Mouse (Mus musculus): ENCODE results near the gene Med25.

Gene Med25

GRCm38 (mm10) chr7:44863982-44864494 lies 28.5 kb downstream of the Med25 start:
- DNase-seq (ENCODE audit: low read depth, low spot score), result no peak

- no peak for DNase-seq (ENCODE audit: low read depth, low spot score)
Measured at GRCm38 (mm10) chr7:44863210-44863609, 29.3 kb downstream of the Med25 start.

GRCm38 (mm10) chr7:44862434-44862833 lies 30.1 kb downstream of the Med25 start:
- DNase-seq (ENCODE audit: low read depth, low spot score), result no peak

- no peak for DNase-seq (ENCODE audit: low read depth, low spot score)
Measured at GRCm38 (mm10) chr7:44861429-44861816, 31.1 kb downstream of the Med25 start.

DNA sequence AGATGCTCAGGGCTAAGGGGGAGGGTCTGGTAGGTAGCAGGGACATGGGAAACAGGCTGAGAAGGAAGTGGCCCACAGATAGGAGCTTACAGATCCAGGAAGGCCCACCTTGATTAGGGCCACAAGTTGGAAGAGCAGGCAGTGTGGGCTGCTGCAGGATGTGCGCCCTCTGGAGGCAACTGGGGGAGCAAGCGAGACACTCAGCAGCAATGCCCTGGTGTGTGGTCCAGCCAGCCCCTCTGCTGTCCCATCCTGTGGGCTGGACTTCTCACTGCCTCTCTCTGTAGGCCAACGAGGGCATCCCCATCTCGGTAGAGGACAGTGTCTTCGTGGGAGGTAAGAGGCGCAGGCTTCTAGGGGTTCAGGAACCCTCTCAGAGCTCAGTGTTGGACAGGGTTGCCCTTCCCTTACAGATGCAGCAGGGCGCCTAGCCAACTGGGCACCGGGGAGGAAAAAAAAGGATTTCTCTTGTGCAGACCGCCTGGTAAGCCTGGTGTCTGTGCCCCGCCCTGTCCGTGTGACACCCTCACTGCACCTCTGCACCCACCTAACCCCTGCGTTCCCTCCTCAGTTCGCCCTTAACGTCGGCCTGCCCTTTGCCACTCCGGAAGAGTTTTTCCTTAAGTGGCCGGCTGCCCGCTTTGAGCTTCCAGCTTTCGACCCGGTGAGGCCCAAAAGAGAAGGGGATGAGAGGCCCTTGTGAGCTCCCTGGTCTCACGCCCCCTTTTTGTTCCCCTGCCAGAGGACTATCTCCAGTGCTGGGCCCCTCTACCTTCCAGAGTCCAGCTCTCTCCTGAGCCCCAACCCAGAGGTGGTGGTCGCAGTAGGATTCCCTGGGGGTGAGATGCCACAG lies 31.7 kb downstream of the Med25 start:
- peak; percentile 66 for DNase-seq (ENCODE audit: low read depth, low spot score)

DNA sequence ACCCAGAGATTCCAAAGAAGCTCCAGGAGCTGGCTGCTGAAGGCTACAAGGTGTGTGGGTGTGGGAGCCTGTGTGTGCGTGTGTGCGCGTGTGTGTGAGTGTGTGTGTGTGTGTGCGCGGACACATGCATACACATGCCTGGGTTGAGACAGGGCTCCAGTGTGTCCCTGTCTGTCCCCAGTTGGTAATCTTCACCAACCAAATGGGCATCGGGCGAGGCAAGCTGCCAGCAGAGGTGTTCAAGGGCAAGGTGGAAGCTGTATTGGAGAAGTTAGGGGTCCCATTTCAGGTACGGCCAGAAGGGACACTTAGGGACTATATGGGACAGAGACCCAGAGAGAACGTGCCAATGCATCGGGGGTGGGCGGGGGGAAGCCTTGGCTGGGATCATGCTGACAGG lies 32.6 kb downstream of the Med25 start:
- DNase-seq (ENCODE audit: low read depth, low spot score), result no peak

DNA sequence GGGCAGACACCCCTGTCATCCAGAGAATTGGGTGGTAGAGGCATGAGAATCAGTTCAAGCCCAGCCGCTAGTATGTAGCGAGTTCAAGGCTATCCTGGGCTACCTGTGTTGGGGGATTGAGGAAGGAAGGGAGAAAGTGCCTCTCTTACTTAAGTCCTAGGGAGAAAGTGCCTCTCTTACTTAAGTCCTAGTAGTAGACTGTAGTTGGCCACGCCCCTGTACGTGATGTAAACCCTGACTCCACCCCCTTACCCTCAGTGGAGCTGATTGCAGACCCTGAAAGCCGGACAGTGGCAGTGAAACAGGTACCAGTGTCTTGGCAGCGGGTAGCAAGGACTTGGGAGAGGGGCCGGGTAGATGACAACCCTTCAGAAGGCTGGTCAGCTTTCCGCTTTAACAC lies 34.6 kb downstream of the Med25 start:
- DNase-seq (ENCODE audit: low read depth, low spot score), result peak; percentile 88

DNA sequence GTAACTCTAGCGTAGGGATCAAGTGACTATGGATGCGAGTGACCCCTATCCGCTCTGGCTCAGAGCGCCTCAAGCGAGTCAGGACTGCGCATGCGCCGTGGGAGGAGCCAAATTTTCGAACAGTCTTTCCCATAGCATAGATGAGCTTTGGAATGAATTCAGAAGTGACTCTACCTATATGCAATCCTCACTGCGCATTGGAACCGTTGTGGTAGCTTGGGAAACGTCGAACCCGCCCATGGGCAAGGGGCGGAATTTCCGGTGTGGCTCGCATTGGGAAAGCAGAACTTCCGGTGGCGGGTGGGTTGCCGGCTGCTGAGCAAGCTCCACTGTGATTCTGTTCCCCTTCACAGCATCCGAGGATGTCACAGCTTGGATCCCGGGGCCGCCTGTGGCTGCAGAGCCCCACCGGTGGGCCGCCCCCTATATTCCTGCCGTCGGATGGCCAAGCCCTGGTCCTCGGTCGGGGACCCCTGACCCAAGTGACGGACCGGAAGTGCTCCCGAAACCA lies 35.4 kb downstream of the Med25 start, which contains the start of gene Pnkp:
Pnkp (plus strand) TSS at position 98 of the 511 bp plus-strand sequence.
- DNase-seq (ENCODE audit: low read depth, low spot score), result peak; percentile 93

DNA sequence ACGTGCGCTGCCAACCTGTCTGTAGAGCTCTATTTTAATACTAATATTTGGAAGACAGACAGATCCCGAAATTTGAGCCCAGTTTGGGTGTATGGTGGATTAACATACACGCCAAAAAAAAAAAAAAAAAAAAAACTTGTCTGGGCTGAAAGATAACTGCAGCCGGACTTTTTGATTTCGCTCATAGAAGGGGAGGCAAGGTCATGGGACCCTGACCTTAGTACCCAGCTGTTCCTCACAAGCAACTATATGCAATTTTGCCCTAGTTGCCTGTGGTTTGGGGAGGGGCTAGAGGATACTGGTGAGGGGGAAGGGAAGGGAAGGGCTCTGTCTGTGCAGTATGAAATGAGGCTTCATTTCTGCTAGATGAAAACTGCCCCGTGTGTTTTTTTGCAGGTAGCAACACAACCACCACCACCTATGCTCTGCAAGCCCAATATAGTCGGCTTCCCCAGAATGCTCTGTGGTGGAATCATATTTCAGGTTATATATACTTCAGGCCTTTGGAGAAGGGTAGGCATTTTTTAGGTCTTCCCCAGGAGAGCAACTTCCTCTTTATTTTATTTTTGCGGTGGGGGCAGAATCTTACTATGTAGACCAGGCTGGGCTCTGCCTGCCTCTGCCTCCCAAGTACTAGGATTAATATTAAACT lies 36.1 kb downstream of the Med25 start:
- DNase-seq (ENCODE audit: low read depth, low spot score), result no peak

GRCm38 (mm10) chr7:44855036-44855435 lies 37.5 kb downstream of the Med25 start:
- no peak for DNase-seq (ENCODE audit: low read depth, low spot score)

GRCm38 (mm10) chr7:44854356-44855031 lies 38.0 kb downstream of the Med25 start:
- DNase-seq (ENCODE audit: low read depth, low spot score), result peak; percentile 90

DNA sequence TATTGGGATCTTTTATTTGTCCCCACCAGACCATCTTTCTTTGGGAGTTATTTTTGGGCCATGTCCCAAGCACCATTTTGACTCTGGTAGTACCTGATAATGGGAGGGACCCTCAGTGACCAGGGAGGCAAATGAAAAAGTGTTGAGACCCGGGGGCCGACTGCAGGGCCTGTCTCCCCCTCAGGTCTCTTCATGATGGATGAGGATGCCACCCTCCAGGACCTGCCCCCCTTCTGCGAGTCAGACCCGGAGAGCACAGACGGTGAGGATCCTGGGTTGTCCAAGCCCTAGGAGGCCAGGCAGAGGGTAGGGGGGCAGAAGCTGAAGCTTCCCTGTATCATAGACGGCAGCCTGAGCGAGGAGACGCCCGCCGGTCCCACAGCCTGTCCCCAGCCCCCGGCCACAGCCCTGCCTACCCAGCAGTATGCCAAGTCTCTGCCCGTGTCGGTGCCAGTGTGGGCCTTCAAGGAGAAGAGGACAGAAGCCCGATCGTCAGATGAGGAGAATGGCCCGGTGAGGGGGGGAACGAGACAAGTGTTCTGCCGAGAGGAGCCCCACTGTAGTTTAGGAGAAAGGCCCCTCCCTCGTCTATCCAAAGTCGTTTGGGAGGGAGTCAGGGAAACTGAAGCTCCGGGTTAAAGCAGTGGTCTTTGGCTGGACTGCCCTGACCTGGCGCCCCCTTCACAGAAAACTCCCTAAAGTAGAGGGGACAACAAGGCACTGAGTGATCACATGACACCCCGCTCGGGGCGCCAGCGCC lies 38.7 kb downstream of the Med25 start:
- no peak for DNase-seq (ENCODE audit: low read depth, low spot score)

DNA sequence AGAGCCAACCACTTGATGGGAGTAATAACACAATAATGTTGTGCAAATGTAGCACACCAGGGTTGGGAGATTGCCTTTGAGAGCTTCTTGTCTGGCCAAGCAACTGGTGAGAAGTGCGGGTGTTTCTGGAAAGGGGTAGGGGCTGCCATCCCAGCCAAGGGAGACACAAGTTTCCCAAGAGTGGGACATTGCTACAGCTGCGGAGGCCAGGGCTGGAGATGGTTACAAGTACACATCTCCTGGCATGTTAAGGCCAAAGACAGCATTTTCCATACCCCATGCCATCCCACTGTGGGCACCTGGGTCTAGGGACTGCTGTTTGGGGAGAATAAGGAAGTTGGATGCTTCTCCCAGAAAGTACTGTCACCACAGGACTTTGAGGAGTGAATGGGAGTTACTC lies 39.4 kb downstream of the Med25 start:
- no peak for DNase-seq (ENCODE audit: low read depth, low spot score)

DNA sequence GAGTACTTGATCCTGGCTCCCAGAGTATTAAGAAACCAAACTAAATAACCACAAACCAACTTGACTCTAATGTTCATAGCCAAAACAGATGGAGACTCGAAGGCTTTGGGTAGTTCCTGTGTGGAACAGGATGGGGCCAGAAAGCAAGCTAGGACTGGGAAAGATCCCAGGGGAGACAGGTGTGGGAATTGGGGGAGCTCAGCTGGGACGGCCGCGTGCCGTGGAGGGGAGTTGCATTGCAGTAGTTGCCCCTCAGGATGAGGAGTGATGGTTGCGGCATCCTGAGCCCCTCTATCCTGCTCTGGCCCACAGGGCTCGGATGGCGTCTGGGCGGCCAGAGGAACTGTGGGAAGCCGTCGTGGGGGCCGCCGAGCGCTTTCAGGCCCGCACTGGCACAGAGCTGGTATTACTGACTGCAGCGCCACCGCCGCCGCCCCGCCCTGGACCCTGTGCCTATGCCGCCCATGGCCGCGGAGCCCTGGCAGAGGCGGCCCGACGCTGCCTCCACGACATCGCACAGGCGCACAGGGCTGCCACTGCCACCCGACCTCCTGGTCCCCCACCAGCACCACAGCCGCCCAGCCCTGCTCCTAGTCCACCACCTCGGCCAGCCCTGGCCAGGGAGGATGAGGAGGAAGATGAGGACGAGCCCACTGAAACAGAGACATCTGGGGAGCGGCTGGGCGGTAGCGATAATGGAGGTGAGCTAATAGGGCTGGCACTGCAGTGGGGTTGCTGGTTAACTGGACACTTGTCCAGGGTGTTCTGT lies 40.1 kb downstream of the Med25 start:
- DNase-seq (ENCODE audit: low read depth, low spot score), result no peak

GRCm38 (mm10) chr7:44851625-44852234 lies 40.8 kb downstream of the Med25 start:
- no peak for DNase-seq (ENCODE audit: low read depth, low spot score)

- no peak for DNase-seq (ENCODE audit: low read depth, low spot score)
Measured at GRCm38 (mm10) chr7:44850789-44851624, 41.5 kb downstream of the Med25 start.

DNA sequence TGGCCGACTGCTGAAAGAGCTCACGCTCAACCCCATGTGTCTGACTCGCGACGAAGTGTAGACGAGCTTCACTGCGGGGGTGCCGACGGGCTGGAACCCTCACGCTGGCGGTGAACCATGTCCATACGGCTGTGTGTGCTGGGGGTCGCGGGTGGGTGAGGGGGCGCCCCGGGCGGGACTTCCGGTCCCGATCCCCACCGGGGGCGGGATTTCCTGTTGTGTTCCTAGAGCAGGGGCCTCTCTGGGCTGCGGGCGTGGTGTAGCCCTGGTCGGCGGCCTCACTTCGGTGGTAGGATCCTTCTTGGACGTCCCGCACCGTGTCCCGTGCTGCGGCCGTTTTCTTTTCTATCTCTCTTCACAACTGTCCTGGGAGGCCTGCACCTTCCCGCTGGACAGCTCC lies 42.4 kb downstream of the Med25 start:
- peak; percentile 82 for DNase-seq (ENCODE audit: low read depth, low spot score)

DNA sequence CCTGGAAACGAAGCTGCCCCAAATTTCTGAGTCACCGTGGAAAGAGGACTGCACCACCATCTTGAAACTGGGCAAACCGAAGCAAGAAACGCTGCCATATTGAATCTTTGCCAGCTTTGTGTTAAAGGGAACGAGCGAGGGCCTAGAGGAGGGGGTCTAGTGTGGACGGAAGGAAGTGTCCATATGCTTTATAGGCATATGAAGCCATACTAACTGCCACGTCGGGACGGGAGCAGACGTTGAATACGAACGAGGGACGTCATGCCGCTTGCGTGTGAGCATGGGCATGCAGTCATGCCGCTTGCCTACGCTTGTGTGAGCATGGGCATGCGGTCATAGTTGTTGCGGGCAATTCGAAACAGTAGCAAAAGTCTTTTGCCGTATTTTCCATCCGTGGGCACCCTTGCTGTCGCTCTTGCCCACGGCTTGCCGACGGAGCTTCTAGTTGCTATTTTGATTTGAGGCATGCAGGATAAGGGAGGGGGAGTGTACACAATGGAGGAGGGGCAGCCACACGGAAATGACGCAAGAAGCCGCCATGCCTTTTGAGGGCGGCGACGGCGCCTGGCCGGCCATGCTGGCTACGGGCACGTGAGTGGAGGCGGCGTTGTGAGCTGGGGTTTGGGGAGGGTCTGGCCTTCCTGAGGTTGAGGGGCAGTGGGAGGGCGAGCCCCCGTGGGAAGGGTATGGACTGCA lies 42.9 kb downstream of the Med25 start:
- DNase-seq (ENCODE audit: low read depth, low spot score), result peak; percentile 95

Measured in A20 (cell line).